Mouse (Mus musculus): ENCODE measurements around the gene Cxcl10. TPM values are rescaled to one million over a fixed set of nuclear protein-coding genes. Genes with fewer than 3 reads are reported as not detected.

Gene Cxcl10
- polyA plus RNA-seq, 1 experiment: 0.18 TPM

GRCm38 (mm10) chr5:92374721-92375142, 26.0 kb upstream of the Cxcl10 start:
- Histone ChIP-seq H3K27me3 (ENCODE audit: control insufficient read depth, insufficient read depth, insufficient read length) (no peaks in the 10 kb centered on the region), H3ac (ENCODE audit: control insufficient read depth, insufficient read length, low read depth) (no peak overlapping the region), H3K79me2 (ENCODE audit: control insufficient read depth, insufficient read depth) (no peaks in the 10 kb centered on the region), H3K4me3 (ENCODE audit: insufficient read depth, poor library complexity, severe bottlenecking) (no peak overlapping the region), H3K79me3 (ENCODE audit: low read depth) (no peaks in the 10 kb centered on the region), H3K36me3 (ENCODE audit: control insufficient read depth, insufficient read depth) (no peaks in the 10 kb centered on the region)
- TF ChIP-seq CTCF (IDR thresholded peaks at IDR 0.05; ENCODE audit: control insufficient read depth, insufficient read depth, insufficient read length): no peak
- no peak for TF ChIP-seq MYOG (IDR thresholded peaks at IDR 0.05; ENCODE audit: control insufficient read depth, extremely low read depth, insufficient read length)
- TF ChIP-seq FOSL1 (IDR thresholded peaks at IDR 0.05; ENCODE audit: insufficient read depth, low read length, poor library complexity, severe bottlenecking): no peak
- TF ChIP-seq CEBPB (IDR thresholded peaks at IDR 0.05; ENCODE audit: low read depth): no peak
- TF ChIP-seq USF1 (IDR thresholded peaks at IDR 0.05; ENCODE audit: low read depth): no peak
- TF ChIP-seq MYOD1 (IDR thresholded peaks at IDR 0.05; ENCODE audit: control insufficient read depth, insufficient read length, low read depth): no peak
- TF ChIP-seq MAX (IDR thresholded peaks at IDR 0.05): no peak

- TF ChIP-seq USF1 (IDR thresholded peaks at IDR 0.05; ENCODE audit: low read depth) (no peak), MYOG (IDR thresholded peaks at IDR 0.05; ENCODE audit: control insufficient read depth, extremely low read depth, insufficient read length) (no peak), CTCF (IDR thresholded peaks at IDR 0.05; ENCODE audit: control insufficient read depth, insufficient read depth, insufficient read length) (no peak)
- H3K79me3 ChIP-seq (ENCODE audit: low read depth): no peaks in the 10 kb centered on the region
- H3K4me3 ChIP-seq (ENCODE audit: insufficient read depth, poor library complexity, severe bottlenecking): no peak overlapping the region
- H3K36me3 ChIP-seq (ENCODE audit: control insufficient read depth, insufficient read depth): no peaks in the 10 kb centered on the region
- H3ac ChIP-seq (ENCODE audit: control insufficient read depth, insufficient read length, low read depth): no peak overlapping the region
- no peaks in the 10 kb centered on the region for H3K79me2 ChIP-seq (ENCODE audit: control insufficient read depth, insufficient read depth)
- no peaks in the 10 kb centered on the region for H3K27me3 ChIP-seq (ENCODE audit: control insufficient read depth, insufficient read depth, insufficient read length)
Observed at GRCm38 (mm10) chr5:92372605-92373004, 23.9 kb upstream of the Cxcl10 start.

GRCm38 (mm10) chr5:92371361-92371976, 22.8 kb upstream of the Cxcl10 start:
- Histone ChIP-seq H3K4me3 (ENCODE audit: insufficient read depth, poor library complexity, severe bottlenecking) (no peak overlapping the region), H3K79me2 (ENCODE audit: control insufficient read depth, insufficient read depth) (no peaks in the 10 kb centered on the region), H3K27me3 (ENCODE audit: control insufficient read depth, insufficient read depth, insufficient read length) (no peaks in the 10 kb centered on the region), H3ac (ENCODE audit: control insufficient read depth, insufficient read length, low read depth) (no peak overlapping the region), H3K79me3 (ENCODE audit: low read depth) (no peaks in the 10 kb centered on the region), H3K36me3 (ENCODE audit: control insufficient read depth, insufficient read depth) (no peaks in the 10 kb centered on the region)
- TF ChIP-seq FOSL1 (IDR thresholded peaks at IDR 0.05; ENCODE audit: insufficient read depth, low read length, poor library complexity, severe bottlenecking) (no peak), MAX (IDR thresholded peaks at IDR 0.05) (no peak), USF1 (IDR thresholded peaks at IDR 0.05; ENCODE audit: low read depth) (no peak), MYOD1 (IDR thresholded peaks at IDR 0.05; ENCODE audit: control insufficient read depth, insufficient read length, low read depth) (no peak), CTCF (IDR thresholded peaks at IDR 0.05; ENCODE audit: control insufficient read depth, insufficient read depth, insufficient read length) (no peak), MYOG (IDR thresholded peaks at IDR 0.05; ENCODE audit: control insufficient read depth, extremely low read depth, insufficient read length) (no peak)

GRCm38 (mm10) chr5:92370891-92371290, 22.2 kb upstream of the Cxcl10 start:
- no peaks in the 10 kb centered on the region for H3K79me3 ChIP-seq (ENCODE audit: low read depth)

GRCm38 (mm10) chr5:92370392-92370791, 21.7 kb upstream of the Cxcl10 start:
- Histone ChIP-seq H3ac (ENCODE audit: control insufficient read depth, insufficient read length, low read depth) (no peak overlapping the region), H3K79me3 (ENCODE audit: low read depth) (no peaks in the 10 kb centered on the region), H3K36me3 (ENCODE audit: control insufficient read depth, insufficient read depth) (no peaks in the 10 kb centered on the region), H3K4me3 (ENCODE audit: insufficient read depth, poor library complexity, severe bottlenecking) (no peak overlapping the region), H3K27me3 (ENCODE audit: control insufficient read depth, insufficient read depth, insufficient read length) (no peaks in the 10 kb centered on the region), H3K79me2 (ENCODE audit: control insufficient read depth, insufficient read depth) (no peaks in the 10 kb centered on the region)
- TF ChIP-seq CEBPB (IDR thresholded peaks at IDR 0.05; ENCODE audit: low read depth) (peak; percentile 93), FOSL1 (IDR thresholded peaks at IDR 0.05; ENCODE audit: insufficient read depth, low read length, poor library complexity, severe bottlenecking) (no peak)

More at GRCm38 (mm10) chr5:92370891-92371290, 22.2 kb upstream of the Cxcl10 start:
- Histone ChIP-seq H3K36me3 (ENCODE audit: control insufficient read depth, insufficient read depth) (no peaks in the 10 kb centered on the region), H3K27me3 (ENCODE audit: control insufficient read depth, insufficient read depth, insufficient read length) (no peaks in the 10 kb centered on the region), H3ac (ENCODE audit: control insufficient read depth, insufficient read length, low read depth) (no peak overlapping the region), H3K79me2 (ENCODE audit: control insufficient read depth, insufficient read depth) (no peaks in the 10 kb centered on the region), H3K4me3 (ENCODE audit: insufficient read depth, poor library complexity, severe bottlenecking) (no peak overlapping the region)
- TF ChIP-seq USF1 (IDR thresholded peaks at IDR 0.05; ENCODE audit: low read depth): no peak
- no peak for TF ChIP-seq MYOG (IDR thresholded peaks at IDR 0.05; ENCODE audit: control insufficient read depth, extremely low read depth, insufficient read length)
- no peak for TF ChIP-seq FOSL1 (IDR thresholded peaks at IDR 0.05; ENCODE audit: insufficient read depth, low read length, poor library complexity, severe bottlenecking)
- no peak for TF ChIP-seq MAX (IDR thresholded peaks at IDR 0.05)
- TF ChIP-seq CTCF (IDR thresholded peaks at IDR 0.05; ENCODE audit: control insufficient read depth, insufficient read depth, insufficient read length): no peak
- no peak for TF ChIP-seq MYOD1 (IDR thresholded peaks at IDR 0.05; ENCODE audit: control insufficient read depth, insufficient read length, low read depth)
- no peak for TF ChIP-seq CEBPB (IDR thresholded peaks at IDR 0.05; ENCODE audit: low read depth)

Measured in C2C12 (cell line).